Mouse (Mus musculus) CD4-positive, CD25-positive, alpha-beta regulatory T cell, adult 4 months (primary cell): ENCODE measurements at regions not wholly inside any gene's neighbourhood (a gene's known extent, or its start where the extent isn't known, plus 50 kb on each side); places are given as distances from the start of the nearest gene placed in this dataset.

Experiments
- ATAC-seq: one replicate; pipeline ENCODE4 v1.8.0; 2017

DNA sequence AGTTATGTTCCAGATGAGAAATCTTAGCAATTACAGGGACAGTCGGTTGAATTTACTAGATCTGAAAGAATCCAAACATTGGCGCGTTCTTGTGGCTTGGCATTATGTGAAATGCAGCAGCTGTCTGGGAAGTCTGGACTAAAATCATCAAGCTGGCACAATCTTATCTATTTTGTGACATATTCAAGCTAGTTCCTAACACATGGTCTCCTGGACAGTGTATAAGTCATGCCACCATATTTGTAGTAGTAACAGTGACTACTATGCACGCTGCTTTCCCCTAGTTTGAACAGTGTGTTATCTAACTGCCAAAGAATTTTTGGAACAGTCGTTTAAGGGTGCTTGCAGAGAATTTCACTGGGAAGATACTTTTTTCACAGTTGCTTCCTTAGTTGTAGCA, 396.8 kb downstream of the Ppp1r3a start:
- no peak for ATAC-seq
